Mouse (Mus musculus) embryo, embryonic 11.5 days (tissue): Measurements from ENCODE around the gene Sbno2.

ENCODE experiments used
- DNase-seq: peaks from one replicate; pipeline ENCODE4 v3.0.0-alpha.2; 2012; ENCODE audit warnings: low read depth, low spot score

The Sbno2 gene

DNA sequence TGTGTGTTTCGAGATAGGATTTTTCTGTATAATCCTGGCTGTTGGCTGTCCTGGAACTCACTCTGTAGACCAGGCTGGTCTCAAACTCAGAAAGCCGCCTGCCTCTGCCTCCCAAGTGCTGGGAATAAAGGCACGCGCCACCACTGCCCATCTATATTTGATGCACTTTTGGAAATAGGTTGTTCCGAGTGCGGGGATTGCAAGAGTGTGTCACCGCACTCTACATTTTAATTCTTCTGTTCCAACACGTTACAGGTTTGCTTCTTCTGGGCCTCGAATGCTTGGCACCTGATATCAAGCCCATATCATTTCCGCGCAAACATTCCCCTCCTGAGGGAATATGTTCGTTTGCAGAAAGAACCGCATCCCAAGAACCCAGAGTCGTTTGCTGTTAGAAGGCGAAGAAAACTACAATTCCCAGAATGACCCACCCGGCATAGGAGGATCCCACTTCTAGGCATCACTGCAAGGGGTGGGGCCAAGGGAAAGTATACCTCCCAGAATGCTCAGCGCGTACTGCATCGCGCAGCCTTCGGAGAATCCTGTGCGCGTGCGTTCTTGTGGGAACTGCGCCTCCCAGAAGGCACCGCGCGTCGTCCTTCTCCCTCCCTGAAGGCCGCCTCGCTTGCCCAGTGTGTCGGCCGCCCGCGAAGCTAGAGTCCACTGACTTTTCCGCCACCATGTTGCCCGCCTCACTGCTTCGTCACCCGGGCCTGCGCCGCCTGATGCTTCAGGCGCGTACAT is 36.6 kb upstream of the Sbno2 start:
- peak; percentile 98 for DNase-seq

DNA sequence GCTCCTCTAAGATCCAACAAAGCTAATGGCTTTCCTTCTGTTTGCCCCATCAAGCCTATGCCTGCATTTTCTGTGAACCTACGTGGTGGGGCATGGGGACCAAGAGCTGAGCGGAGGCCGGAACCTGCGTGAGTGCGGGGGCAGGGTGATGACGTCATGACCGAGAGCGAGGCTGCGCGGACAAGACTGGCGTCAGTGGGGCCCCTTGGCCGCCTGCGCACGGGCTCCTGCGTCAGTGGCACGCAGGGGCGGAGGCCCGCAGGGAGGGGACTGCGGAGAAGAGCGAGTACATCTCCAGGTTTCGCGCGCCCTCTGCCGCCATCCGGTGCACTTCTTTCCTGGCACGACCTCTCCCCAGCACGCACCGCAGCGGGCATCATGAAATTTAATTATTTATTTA is 35.9 kb upstream of the Sbno2 start:
- peak; percentile 89 for DNase-seq

DNA sequence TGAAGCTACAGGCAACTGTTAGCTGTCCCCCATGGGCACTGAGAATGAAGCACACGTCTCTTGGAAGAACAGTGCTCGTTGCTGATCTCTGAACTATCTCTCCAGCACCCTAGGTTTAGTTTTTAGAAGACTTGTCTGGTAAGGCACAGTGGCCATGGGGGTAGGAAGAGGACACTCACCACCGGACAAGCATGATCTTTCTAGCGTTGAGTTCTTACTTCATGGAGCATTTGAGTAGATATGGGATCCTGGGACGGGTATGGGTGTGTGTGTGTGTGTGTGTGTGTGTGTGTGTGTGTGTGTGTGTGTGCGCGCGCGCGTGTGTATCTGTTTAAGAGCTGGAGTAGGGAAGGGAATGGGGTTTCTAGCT is 35.3 kb upstream of the Sbno2 start, which contains the start of gene Cbarp:
Gene Cbarp, minus strand, starts transcription at position 170 of the 370 bp plus-strand sequence.
- DNase-seq: no peak

DNA sequence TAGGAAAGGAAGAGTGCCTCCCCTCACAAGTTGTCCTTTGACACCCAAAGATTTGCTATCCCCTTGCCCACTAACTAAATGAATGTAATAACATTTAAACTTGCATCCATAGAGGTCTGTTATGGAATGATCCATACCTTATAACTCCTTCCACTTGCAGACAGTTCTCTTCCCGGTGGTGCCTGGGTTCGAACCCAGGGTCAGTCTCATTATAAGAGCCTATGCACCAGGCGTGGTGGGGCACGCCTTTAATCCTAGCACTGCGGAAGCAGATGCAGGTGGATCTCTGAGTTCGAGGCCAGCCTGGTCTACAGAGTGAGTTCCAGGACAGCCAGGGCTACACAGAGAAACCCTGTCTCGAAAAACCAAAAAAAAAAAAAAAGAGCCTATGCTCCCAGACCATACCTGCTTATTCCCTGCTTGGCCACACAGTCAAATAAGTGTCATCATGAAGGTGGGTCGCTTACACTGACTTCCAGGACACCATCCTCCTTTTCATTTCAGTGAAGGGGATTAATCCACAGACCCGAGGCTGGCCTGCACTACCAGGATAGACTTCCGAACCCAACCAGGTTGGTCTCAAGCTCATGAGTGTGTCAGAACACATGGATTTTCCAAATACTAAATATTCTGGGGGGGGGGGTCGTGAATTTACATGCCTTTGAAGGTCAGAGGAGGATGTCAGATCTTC is 34.7 kb upstream of the Sbno2 start:
- no peak for DNase-seq

DNA sequence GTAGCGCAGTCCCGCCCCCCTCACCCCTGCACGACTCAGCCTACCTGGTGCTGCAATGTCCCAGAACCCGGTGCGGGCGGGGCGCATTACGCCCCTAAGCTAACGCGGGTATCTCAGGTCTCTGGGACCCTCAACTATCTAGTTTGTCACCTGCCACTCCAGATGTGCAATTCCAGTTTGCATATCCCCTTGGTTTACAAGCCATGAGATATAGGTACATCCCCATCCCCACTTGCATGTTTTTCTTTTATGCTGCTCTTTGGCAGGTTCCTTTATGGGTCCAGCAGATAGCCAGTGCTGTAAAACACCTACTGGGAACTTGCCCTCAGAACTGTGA is 34.0 kb upstream of the Sbno2 start:
- no peak for DNase-seq

DNA sequence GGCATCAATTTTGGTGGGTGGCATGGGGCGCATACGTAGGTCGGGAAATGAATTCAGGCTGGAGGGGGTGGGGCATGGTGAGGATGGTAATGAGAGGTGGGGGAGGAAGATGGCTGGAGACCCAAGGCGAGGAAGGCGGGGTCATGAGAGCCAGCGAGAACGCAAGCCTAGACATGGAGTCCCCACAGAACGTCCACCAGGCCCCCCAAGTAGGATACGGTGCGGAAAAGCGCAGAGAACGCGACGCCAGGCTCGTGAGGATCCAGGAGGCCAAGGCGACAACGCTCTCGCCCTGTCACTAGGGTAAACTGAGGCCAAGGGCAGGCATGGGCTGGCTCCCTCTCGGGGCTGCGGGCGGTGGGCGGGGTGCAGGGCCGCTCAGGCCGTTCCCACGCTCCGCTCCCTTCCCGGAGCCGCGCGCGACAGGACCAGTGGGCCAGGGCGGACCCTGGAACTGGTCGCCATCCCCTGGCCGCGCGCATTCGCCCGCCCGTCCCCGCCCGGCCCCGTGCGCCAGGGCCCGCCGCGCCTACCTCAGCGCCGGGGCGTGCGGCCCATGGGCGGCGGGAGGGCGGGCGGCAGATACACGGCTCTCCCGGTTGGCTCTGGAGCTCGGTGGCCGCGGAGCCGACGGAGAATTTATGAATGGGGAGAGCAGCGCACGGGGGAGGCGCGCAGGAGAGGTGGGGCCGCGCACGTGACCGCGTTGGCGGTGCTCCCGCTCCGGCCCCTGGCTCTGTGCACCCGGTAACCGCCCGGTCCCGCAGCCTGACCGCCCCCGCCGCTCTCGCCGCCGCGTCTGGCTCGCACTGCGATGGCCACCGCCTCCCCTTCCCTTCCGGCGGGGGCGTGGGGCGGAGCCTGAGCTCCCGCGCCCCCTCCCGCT is 33.4 kb upstream of the Sbno2 start, which contains the start of gene Atp5d:
Gene Atp5d, plus strand, starts transcription at position 80 of the 886 bp plus-strand sequence.
- DNase-seq: no peak

DNA sequence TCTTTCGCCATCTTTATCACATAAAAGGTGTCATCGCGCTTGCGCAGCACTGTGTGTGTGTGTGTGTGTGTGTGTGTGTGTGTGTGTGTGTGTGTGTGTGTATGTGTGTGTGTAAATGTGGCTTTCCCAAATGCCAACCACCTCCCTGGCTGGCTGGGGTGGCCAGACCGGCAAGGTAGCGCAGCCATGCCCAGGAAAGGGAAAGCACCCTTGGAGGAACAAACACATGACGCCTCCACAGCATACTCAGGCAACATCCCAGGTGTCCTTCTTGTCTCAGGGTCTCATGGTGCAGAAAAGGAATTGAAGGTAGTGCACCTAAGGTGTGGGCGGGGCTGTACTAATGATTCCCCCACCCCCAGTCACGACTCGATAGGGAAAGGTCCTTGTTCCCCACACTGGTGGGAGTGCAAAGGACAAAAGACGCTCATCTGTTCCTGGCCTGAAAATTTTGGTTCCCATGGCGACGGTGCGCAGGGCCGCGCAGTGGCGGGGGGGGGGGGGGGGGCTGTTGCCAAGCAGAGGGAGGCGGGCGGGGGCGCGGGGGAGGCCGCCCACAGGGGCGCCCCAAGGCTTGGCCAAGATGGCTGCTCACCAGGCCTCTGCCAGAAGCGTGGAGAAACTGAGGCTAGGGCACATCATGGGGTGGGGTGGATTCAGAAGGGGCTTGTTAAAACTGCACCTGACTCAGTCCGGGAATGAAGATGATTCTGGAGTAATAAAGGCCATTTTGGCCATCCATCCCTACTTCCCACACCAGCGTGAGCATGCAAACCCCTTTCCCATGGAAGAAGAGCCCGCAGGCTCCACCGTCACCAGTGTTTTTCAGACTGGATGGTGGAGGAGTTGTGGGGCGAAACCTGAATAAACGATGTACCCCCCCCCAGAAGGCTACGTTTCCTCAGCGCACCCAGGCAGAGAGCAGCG is 32.5 kb upstream of the Sbno2 start:
- no peak for DNase-seq

DNA sequence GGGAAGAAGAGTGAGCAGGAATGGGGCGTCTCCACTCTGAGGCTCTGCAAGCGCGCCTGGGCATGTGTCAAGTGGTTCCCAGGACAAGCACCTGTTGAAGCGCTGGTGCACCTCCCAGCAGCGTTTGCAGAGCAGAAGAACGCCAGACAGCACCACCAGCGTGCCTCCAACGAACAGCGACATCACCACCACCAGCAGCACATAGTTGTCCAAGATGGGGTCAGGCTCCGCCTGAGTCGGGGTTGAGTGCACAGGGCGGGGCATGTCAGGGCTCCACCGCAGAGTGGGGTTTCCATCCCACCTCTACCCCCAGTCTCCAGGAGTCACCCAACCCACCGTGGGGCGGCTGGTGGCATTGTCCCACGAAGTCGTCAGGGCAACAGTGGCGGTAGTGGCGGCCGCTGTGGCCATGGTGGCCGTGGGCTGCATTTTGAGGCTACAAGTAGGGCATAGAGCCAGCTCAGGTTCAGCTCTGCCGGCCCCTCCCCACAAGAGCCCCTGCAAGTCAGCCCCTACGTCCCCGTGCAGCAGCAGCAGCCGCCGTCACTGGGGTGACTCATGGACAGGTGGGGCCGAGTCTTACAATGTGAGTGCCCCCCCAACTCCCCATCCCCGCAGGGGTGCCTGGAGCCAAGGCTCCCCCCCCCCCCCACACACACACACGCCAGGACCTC is 31.7 kb upstream of the Sbno2 start:
- no peak for DNase-seq

DNA sequence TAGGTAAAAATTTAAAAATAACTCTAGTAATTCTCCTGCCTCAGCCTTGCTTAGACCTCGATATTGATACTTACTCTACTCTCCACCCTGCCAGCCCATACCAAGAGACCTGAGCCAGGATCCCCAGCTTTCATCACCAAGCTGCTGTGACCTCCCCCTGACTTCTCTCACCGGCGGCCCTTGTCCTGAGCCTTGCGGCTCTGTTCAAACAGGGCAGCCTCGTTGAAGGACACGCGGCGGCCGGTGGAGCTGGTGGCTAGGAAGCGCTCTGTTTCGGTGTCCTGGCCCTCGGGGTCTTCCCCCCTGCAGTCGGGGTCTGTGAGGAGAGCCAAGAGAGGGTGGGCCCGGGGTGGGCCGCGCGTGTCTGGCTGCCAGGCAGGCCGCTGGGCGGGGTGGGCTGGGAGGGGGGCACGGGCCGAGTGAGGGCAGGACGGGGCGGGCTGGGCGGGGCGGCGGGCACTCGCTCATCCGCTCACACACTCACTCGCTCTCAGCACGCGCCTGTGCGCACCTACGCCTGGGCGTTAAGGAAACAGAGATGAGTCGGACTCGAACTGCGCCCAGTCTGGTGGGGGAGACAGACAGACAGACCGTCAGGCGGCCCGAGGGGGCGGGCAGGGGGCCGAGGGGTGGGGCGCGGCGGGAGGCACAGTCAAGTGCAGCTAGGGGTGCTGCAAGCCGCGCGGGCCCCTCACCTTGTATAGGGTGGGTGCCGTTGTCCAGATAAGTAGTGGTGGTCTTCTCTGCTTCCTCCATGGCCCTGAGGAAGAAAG is 31.0 kb upstream of the Sbno2 start:
- DNase-seq: no peak

DNA sequence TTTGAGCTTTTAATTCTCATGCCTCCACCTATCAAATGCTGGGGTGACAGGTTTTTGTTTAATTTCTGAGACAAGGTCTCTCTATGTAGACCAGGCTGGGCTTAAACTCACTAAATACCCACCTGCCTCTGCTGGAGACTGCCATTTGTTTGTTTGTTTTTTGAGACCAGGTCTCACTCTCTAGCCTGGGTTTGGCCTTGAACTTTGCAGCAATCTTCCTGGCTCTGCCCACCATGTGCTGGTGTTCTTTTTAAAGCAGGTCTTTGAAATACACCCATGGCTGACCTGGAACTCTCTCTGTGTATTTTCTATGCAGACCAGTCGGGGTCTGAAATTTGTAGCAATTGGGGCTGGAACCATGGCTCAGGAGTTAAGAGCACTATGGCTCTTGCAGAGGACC is 30.3 kb upstream of the Sbno2 start:
- no peak for DNase-seq

DNA sequence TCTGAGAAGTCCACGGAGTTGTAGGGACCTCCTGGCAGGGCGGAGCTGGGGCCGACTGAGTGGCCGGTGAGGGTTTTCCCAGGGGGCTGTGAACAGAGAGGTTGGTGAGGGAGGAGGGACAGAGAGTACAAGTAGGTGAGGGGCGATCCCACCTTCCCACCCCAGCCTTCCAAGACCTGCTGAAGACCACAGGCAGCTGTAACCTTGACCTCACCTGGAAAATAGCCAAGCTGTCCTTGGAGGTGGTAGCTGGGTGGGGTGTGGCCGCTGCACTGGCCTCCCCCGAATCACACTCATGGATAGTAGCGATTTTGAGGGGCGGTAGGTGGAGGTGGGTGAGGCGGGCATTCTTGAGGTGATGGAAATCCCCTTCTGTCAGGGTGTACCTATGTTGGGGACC is 29.8 kb upstream of the Sbno2 start:
- DNase-seq: no peak

DNA sequence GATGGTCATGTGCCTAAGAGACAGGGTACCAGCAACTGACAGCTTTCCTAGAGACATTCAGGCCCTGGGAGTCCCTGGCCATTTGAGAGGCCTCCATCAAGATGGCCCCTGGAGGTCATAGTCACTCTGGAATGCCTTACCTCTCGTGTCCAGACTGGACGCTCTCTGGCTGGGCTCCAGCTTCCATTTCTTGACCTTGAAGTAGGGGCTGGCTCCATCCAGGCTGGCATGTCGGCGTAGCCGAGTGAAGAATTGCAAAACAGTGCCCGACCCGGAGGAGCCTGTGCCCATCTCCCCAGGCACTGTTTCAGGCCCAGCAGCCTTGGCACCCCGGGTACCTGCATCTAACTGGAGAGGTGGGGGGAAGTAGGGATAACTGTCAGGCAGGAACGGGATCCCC is 29.1 kb upstream of the Sbno2 start:
- DNase-seq: no peak

DNA sequence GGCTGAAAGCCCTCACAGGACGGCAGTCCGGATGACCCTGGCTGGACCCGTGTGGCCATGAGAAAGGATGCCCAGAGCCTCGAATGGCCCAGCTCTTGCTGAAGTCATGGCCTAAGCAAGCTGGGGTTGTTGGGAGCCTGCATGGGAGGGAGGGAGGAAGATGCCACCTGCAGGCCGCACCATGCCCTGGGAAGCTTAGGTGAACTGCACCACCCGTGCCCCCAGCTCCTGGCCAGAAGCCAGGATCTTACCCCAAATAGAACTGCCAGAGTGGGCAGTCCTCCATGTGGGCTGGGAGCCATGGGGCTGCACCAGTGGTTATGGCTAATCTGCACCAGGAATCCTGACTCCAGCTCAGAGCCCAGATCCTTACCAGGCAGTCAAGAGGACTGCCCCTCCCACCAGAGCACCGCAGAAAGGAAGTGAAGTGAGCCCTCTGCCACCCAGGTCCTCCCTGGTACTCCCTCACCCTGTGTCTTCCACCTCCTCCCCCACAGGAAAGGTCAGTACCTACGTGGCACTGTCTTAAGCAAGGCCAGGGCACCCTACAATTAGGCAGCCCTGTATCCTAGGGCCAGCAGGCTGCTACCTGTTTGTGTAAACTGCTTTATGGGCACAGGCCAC is 28.0 kb upstream of the Sbno2 start:
- no peak for DNase-seq

DNA sequence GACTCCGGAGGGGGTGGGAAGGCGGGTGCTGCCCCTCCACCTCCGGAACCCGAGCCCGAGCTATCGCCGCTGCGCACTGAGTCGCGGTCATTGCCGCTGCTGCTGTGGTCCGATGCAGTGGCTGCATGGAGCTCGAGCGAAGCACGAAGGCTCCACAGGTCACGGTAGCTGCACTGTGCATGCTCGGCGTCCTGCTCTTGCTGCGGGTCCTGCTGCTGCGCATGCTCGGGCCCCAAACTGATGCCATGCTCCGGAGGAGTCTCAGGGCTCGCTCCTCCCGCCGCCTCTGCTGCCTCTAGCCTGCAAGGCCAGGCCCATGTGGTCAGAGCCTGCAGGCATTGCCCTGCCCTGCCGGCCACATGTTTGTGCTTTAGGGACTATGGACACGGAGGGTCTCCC is 26.6 kb upstream of the Sbno2 start:
- DNase-seq: no peak

DNA sequence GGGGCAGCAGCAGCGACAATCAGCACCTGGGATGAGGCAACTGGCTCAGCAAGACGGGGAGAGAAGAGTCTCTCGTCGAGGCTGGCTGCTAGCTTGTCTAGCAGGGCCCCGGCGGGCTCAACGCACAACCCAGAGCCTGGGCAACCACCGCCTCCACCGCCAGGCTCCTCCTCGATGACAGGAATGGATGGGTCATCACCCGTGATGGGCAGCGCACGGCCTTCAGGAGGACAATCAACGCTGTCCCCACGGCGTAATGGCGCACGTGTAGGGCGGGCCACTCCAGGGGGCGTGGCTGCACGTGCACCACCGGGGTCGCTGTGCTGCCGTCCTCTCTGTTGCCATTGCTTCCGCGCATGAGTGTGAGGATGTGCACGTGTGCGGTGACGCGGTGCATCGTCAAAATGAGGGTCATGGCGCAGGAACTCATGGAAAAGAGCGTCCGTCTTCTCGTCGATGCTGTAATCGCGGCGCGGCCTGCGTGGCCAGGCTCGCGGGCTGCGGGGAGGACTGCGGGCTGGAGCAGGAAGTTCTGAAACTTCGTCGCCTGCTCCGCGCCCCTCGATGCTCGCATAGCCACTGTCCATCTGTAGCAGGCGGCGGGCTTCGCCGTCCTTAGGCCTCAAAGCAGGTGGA is 26.1 kb upstream of the Sbno2 start:
- no peak for DNase-seq

DNA sequence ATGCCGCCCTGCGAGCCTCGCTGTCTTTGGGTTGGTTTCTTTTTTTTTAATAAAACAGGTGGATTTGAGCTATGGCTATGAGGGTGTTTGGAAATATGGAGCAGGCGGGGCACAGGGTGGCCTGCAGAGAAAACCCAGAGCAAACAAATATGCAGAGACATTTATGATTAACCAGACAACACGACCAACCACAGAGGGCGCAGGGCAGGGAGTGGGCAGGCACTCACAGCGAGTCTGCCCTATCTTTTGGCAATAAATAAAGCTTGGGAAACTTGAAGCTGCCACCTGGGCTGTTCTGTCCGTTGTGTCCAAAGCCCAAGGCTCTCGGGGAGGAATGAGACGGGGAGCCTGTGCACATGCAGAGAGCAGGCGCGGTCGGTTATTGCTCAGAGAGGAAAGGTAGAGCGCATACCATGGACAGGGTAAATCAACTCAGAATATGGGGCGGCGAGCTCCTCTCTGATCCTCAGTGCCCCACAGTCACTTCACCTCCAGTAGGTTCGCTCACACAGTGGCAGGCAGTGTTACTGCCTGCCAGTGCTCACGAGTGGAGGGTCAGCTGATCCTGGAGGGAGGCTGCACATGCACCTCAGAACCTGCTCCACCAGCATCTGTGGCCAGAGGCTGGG is 25.1 kb upstream of the Sbno2 start:
- no peak for DNase-seq

DNA sequence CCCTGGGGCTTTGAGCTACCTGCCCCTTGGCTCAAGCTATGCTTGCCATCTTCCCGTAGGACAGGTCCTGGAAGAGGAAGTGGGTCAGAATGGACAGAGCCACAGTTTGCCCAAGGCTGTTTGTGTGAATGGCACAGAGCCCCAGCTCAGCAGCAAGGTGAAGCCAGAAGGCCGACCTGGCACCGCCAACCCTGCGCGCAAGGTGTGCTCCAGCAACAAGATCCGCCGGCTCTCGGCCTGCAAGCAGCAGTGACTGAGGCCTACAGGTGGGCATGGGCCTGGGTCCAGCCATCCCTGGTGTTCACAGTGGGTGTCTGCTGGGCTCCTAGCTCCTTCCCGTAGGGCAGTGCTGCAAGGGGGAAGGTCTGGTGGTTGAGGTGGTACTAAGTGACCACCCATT is 24.5 kb upstream of the Sbno2 start:
- no peak for DNase-seq

DNA sequence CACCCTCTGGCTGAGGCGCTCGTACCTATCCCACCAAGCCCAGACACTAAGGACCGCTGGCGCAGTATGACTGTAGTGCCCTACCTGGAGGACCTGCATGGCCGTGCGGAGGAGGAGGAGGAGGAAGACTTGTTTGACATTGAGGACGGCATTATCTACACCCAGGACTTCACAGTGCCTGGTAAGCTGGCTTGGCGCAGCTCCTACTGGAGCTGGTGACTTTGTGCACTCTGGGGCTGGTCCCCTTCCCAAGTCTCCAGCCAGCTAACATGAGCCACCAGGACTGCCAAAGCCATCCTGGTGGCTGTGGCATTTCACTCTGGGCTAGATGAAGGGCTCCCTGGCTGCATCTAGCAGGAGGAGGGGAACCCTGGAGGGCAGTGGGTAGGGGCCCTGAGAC is 22.5 kb upstream of the Sbno2 start:
- no peak for DNase-seq
